Mouse (Mus musculus) A20 (cell line): ENCODE measurements around the gene Ggcx.
A peak's percentile ranks its signal among the peaks of the same experiment; 100 is the strongest.
"Not testable (repeated sequence)": the region's sequence is repeated elsewhere in the genome, so short reads cannot be mapped to it uniquely, and the experiment has no call there.

Experiments
- DNase-seq: peaks from one replicate; pipeline ENCODE4 v3.0.0-alpha.2; 2011; ENCODE audit warnings: low read depth, low spot score

Ggcx gene

GRCm38 (mm10) chr6:72429061-72429842, 15.1 kb downstream of the Ggcx start:
- no peak for DNase-seq

DNA sequence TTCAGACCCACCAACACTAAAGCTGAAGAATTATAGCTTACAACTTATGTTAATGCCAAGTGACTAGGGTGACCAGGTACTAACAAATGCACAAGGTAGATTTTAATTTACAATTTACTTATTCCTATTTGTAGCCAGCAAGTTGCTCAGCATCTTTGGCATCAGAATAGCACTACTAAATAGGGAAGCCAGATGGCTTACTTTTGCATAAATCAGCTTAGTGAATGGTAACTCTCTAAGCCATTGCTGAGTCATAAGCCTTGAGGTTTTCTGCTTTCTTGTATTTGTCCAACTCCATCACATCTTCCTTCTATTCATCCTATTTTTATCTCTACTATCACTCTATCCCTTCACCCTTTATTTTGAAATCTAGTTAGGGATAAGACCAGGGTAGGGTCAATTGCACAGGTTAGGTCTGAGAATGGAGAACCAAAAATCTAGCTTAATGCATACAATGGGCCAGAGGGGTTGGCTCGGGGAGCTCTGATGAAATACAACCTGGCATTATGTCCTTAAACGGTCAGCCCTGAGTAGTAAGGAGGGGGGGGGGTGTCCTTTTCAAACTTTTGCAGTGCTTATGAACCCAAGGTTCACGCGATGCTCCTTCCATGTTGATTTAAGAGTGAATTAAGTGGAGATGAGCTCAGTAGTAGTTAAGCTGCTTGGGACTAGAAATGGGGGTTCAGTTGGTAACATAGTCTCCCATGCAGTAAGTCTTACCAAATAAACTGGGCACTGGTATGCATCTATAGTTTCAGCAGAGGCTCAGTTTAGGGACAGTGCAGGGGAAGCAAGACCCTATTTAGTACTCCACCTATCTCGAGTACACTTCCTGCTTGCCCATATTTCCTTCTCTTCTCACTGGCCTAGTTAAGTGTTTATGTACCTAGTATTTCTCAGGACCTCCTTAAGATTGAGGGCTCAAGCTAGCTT, 17.1 kb downstream of the Ggcx start:
- no peak for DNase-seq

DNA sequence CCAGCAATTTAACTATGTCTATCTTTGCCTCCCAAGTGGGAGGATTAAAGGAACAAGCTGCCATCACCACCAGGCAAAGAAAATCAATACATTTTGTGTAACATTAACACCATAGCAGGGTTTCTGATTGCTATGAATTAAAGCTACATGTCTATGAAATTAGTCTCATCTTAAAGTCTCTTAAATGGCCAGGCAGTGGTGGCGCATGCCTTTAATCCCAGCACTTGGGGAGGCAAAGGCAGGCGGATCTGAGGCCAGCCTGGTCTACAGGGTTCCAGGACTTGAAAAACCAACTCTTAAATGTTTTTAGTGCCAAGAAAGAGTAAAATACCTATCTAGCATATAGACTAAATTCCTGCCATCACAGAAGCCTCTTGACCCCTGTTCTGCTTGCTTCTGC, 18.0 kb downstream of the Ggcx start:
- DNase-seq: no peak

DNA sequence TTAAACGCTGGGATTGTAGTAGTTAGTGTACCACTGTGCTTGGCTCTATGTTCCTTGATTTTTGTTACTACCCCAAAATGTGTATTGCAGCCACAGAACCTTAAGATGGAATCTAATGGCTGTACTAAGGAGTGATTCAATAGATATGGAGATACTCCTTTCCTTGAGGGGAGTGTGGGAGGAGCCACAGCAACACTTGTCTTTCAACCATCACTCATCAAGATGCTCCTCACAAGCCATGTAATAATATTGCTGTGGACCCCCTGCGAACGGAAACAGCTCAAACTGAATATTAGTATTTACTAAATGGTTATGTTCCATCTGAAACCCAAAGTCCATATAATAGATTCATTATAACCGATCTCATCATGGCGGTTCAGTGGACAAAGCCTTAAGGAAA, 24.1 kb downstream of the Ggcx start:
- DNase-seq: no peak

GRCm38 (mm10) chr6:72438862-72439354, 24.8 kb downstream of the Ggcx start:
- peak; percentile 58 for DNase-seq

- DNase-seq: peak; percentile 84
Observed at GRCm38 (mm10) chr6:72439355-72440185, 25.5 kb downstream of the Ggcx start, which contains the start of gene Mat2a. Gene Mat2a (minus strand): TSS chr6:72439558.

GRCm38 (mm10) chr6:72440186-72440990, 26.3 kb downstream of the Ggcx start:
- DNase-seq: peak; percentile 54

DNA sequence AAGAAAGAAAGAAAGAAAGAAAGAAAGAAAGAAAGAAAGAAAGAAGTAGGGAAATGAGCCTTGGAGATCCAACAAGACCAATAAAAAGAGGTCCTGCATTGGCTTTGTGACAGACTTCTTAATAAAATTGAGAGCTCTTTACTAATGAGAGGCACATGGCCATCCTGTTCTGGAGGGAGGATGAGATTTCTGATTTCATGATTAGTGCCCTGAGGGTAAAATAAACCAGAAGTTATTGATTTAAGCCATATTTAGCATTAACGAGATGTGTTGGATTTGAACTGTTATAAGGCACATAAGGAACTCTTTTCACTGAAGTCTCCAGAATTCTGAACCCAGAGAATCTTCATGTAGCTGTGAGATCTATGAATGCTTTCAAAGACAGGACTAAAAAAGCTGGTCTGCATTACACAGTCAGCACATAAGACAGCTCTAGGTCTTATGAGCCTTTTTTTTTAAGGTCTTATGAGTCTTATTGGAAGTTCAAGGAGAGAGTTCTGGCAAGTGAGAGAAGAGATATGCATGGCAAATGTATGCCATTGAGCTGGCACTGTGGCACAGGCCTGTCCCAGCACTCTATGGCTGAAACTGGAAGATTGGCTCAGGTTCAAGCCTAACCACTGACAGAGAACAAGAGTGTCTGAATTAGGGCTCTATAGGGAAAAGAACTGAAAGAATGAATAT, 29.0 kb downstream of the Ggcx start:
- no peak for DNase-seq

- no peak for DNase-seq
Observed at GRCm38 (mm10) chr6:72445011-72445410, 30.9 kb downstream of the Ggcx start.

- no peak for DNase-seq
Observed at GRCm38 (mm10) chr6:72447487-72447886, 33.4 kb downstream of the Ggcx start.

DNA sequence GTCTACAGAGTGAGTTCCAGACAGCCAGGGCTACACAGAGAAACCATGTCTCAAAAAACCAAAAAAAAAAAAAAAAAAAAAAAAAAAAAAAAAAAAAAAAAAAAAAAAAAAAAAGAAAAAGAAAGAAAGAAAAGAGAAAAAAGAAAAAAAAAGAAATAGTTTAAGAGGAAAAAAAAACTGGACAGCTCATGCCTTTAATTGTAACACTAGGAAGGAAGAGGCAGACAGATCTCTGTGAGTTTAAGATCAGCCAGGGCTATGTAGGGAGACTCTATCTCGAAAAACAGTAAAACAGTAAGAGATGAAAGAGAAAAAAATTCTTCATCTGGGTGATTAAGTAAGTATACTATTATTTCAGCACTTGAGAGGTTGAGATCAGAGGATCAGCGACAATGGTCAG, 37.7 kb downstream of the Ggcx start:
- DNase-seq: not testable (repeated sequence)

GRCm38 (mm10) chr6:72452329-72452728, 38.2 kb downstream of the Ggcx start:
- DNase-seq: no peak

- DNase-seq: no peak
Observed at GRCm38 (mm10) chr6:72453578-72453977, 39.5 kb downstream of the Ggcx start.

DNA sequence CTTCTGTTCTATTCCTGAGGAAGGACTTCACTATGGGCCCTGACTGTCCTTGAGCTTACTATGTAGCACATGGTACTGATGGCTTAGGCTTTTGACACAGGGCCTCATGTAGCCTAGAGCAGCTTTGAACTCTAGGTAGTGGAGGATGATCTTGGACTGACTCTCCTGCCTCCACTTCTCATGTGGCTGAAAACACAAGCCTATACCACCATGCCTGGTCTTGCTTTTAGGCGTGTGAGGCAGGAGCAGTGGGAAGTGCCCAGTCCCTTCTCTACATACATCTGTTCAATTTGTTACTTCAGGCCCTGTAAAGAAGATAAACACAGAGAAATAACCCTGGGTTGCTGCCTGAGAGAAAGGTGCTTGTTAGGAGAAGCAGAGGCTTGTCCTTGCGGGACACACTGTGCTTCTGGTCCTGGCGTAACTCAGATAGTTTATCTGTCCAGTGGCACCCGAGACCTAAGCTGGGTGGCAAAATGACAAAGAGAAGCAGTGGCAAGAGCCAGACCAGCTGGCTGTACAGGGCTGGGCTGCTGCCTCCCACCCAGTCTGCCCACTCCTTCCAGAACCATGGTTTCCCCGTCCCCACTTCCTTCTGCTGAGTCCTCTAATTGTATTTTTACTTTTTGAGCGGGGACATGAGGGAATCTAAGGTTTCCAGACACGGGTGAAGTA, 40.1 kb downstream of the Ggcx start:
- DNase-seq: no peak

DNA sequence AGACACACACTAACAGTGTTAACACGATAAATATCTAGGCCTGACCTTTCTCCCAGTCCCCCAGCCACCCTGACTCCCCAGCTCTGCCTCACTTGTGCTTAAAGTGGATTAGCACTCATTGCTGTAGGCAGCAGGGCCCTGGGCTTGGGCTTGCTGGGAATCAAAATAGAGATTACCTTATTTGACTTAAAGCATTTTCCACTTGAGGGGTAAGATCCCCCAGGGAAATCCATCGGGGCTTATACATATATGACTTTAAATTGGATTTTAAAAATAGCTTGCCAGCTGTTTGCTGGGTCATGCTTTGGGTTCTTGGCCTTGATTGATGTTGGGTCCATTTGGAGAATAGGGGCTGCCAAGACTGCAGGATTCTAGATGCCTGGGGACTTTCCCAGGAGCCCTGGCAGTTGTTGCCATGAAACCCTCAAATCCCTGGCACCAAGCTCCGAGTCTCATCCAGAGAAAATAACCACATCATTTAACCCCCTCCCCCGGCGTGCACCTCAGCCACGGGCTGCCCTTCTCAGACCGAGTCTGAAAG, 40.8 kb downstream of the Ggcx start:
- DNase-seq: no peak

GRCm38 (mm10) chr6:72456567-72456966, 42.5 kb downstream of the Ggcx start:
- no peak for DNase-seq

DNA sequence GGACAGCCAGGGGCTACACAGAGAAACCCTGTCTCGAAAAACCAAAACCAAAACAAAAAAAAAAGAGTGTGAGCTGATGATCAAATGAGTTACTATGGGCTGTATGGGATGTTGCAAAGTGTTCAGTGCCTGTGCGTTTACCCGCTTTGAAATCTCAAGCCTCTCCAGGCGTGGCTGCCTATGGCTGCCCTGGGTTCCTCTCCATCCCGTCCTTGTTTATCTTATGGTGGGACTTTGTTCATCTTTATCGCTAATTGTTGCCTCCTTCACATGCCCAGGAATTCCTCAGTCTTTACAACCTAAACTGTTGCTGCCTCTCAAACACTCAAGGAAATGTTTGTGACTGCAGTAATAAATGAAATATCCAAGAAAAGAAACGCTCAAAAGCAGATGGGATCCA, 44.3 kb downstream of the Ggcx start:
- DNase-seq: no peak

DNA sequence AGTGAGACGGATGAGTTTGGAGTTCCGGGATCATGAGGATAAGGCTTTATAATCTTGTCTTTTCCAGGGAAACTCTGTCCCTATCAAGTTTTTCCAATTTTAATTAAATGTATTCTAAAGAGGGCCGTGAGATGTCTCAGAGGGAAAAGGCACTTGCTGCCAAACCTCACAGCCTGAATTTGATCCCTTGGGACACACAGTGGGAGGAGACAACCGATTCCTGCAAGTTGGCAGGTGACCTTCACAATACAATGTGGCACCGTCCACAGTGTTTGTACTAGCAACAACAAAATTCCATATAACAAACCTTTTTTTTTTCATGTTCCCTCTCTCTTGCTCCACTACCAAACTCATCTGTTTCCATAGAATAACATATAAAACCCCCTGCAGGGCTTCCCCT, 44.8 kb downstream of the Ggcx start:
- DNase-seq: no peak
